30 mouse cellular contexts compared by ENCODE assay signal in genomic region chrX:7090323-7090722, GRCm38 (mm10). TPM values are rescaled to one million over a fixed set of nuclear protein-coding genes. Genes with fewer than 3 reads are reported as not detected.
"Had no signal": no experiment of that assay in that cellular context is flagged by ENCODE, and none has a peak within 500 bp of the region (broad histone marks: within the 10 kb centered on the region; RNA-seq: fewer than 3 reads in every experiment).

No protein-coding gene starts in this region.

- H3K4me2 ChIP-seq: limb, embryonic 13.5 days; liver, embryonic 12.5 days; liver, embryonic 15.5 days; lung, embryonic 15.5 days; midbrain, embryonic 12.5 days; midbrain, embryonic 15.5 days; neural tube, embryonic 12.5 days; neural tube, embryonic 15.5 days had no signal

- H3K4me3 ChIP-seq: layer of hippocampus, adult 2 months; limb, embryonic 10.5 days; limb, embryonic 13.5 days; liver, embryonic 12.5 days; liver, embryonic 15.5 days; lung, embryonic 15.5 days; midbrain, embryonic 12.5 days; midbrain, embryonic 15.5 days; neural tube, embryonic 12.5 days; neural tube, embryonic 15.5 days had no signal

- DNase-seq: kidney, postnatal 25 days; layer of hippocampus, adult 9-11 months; liver; lung, adult 18-20 months; right cerebral cortex, adult 18-20 months; right cerebral cortex, postnatal 14 days; right cerebral cortex, postnatal 4 days; thymus, adult 18-20 months; thymus, postnatal 36 days had no signal

- ATAC-seq: liver, embryonic 12.5 days; midbrain, embryonic 15.5 days had no signal

- H3K4me1 ChIP-seq: limb, embryonic 10.5 days; limb, embryonic 13.5 days; liver, embryonic 12.5 days; liver, embryonic 15.5 days; lung, embryonic 15.5 days; midbrain, embryonic 12.5 days; midbrain, embryonic 15.5 days; neural tube, embryonic 12.5 days; neural tube, embryonic 15.5 days had no signal

- H3K9me3 ChIP-seq: limb, embryonic 10.5 days; limb, embryonic 13.5 days; liver, embryonic 12.5 days; liver, embryonic 15.5 days; lung, embryonic 15.5 days; midbrain, embryonic 12.5 days; midbrain, embryonic 15.5 days; neural tube, embryonic 12.5 days; neural tube, embryonic 15.5 days had no signal

- H3K27ac ChIP-seq: kidney, postnatal 0 days; layer of hippocampus, adult 2 months; limb, embryonic 10.5 days; limb, embryonic 13.5 days; liver, embryonic 12.5 days; liver, embryonic 15.5 days; lung, embryonic 15.5 days; macrophage; midbrain, embryonic 12.5 days; midbrain, embryonic 15.5 days; neural tube, embryonic 12.5 days; neural tube, embryonic 15.5 days; stomach, postnatal 0 days had no signal

- H3K36me3 ChIP-seq: limb, embryonic 10.5 days; limb, embryonic 13.5 days; liver, embryonic 12.5 days; liver, embryonic 15.5 days; lung, embryonic 15.5 days; midbrain, embryonic 12.5 days; midbrain, embryonic 15.5 days; neural tube, embryonic 12.5 days; neural tube, embryonic 15.5 days had no signal

- H3K9ac ChIP-seq: limb, embryonic 13.5 days; liver, embryonic 12.5 days; liver, embryonic 15.5 days; lung, embryonic 15.5 days; midbrain, embryonic 12.5 days; midbrain, embryonic 15.5 days; neural tube, embryonic 12.5 days; neural tube, embryonic 15.5 days had no signal

- H3K27me3 ChIP-seq: limb, embryonic 13.5 days; liver, embryonic 12.5 days; liver, embryonic 15.5 days; lung, embryonic 15.5 days; midbrain, embryonic 12.5 days; midbrain, embryonic 15.5 days; neural tube, embryonic 12.5 days; neural tube, embryonic 15.5 days had no signal

RNA-seq across cellular contexts. Expression of gene Akap4, which starts 23.0 kb away (rescaled TPM):
- total RNA-seq: layer of hippocampus, adult 2 months; layer of hippocampus, postnatal 25 days; left cerebral cortex, adult 18-20 months; left cerebral cortex, postnatal 25 days; megakaryocyte, adult 5-6 weeks had no signal
- polyA plus RNA-seq: kidney, embryonic 14.5 days; kidney, postnatal 0 days; large intestine, adult 2 months; limb, embryonic 10.5 days; limb, embryonic 13.5 days; liver, embryonic 12.5 days; liver, embryonic 15.5 days; lung, embryonic 15.5 days; macrophage; midbrain, embryonic 12.5 days; midbrain, embryonic 15.5 days; neural tube, embryonic 12.5 days; neural tube, embryonic 15.5 days; stomach, embryonic 14.5 days; urinary bladder, adult 2 months had no signal

RNA-seq across cellular contexts. Expression of gene Ccnb3, which starts 48.9 kb away (rescaled TPM):
- total RNA-seq: layer of hippocampus, adult 2 months; layer of hippocampus, postnatal 25 days; left cerebral cortex, adult 18-20 months; left cerebral cortex, postnatal 25 days; megakaryocyte, adult 5-6 weeks had no signal
- polyA plus RNA-seq: kidney, embryonic 14.5 days; kidney, postnatal 0 days; large intestine, adult 2 months; limb, embryonic 10.5 days; liver, embryonic 12.5 days; liver, embryonic 15.5 days; lung, embryonic 15.5 days; macrophage; midbrain, embryonic 12.5 days; midbrain, embryonic 15.5 days; neural tube, embryonic 12.5 days; neural tube, embryonic 15.5 days; stomach, embryonic 14.5 days; stomach, postnatal 0 days; urinary bladder, adult 2 months had no signal
